Mouse (Mus musculus) intestine, embryonic 14.5 days (tissue): ENCODE measurements around the gene Glyctk. TPM values are rescaled to one million over a fixed set of nuclear protein-coding genes. Genes with fewer than 3 reads are reported as not detected.

Experiments
- ATAC-seq: fragments of 200-750 bp; cut with Nextera tagmentation; replicated peaks from 2 replicates; pipeline ENCODE4 v1.8.0; 2017; ENCODE audit warnings: low read depth, moderate number of reproducible peaks, moderate TSS enrichment, moderate library complexity; ENCODE audit not compliant: low FRiP score, low TSS enrichment
- DNase-seq: peaks from one replicate; pipeline ENCODE4 v3.0.0-alpha.2; 2018; ENCODE audit warnings: low spot score
- H3K27ac ChIP-seq: fragments of 300-500 bp; sonication (generic); 2 replicates; pipeline ENCODE4 v1.5.1; 2014; ENCODE audit warnings: low read depth, mild to moderate bottlenecking, control low read depth
- H3K27me3 ChIP-seq: fragments of 300-500 bp; sonication (generic); replicated peaks from 2 replicates; pipeline ENCODE4 v1.6.1; 2014; ENCODE audit warnings: low read length, control low read depth; ENCODE audit not compliant: control insufficient read depth, insufficient read depth
- H3K36me3 ChIP-seq: fragments of 300-500 bp; sonication (generic); 2 replicates; pipeline ENCODE4 v1.6.1; 2014; ENCODE audit warnings: low read length, control low read depth; ENCODE audit not compliant: control insufficient read depth, insufficient read depth
- H3K4me1 ChIP-seq: fragments of 300-500 bp; sonication (generic); replicated peaks from 2 replicates; pipeline ENCODE4 v1.6.1; 2014; ENCODE audit warnings: low read length, control low read depth, mixed read lengths; ENCODE audit not compliant: control insufficient read depth, insufficient read depth
- H3K4me2 ChIP-seq: fragments of 300-500 bp; sonication (generic); 2 replicates; pipeline ENCODE4 v1.6.1; 2014; ENCODE audit warnings: low read length
- H3K4me3 ChIP-seq: fragments of 300-500 bp; sonication (generic); 2 replicates; pipeline ENCODE4 v1.5.1; 2014; ENCODE audit warnings: low read depth, low read length, control low read depth, mixed read lengths
- H3K9ac ChIP-seq: fragments of 300-500 bp; sonication (generic); 2 replicates; pipeline ENCODE4 v1.6.1; 2014; ENCODE audit warnings: mild to moderate bottlenecking, low read length
- H3K9me3 ChIP-seq: fragments of 300-500 bp; sonication (generic); 2 replicates; pipeline ENCODE4 v1.6.1; 2016; ENCODE audit warnings: low read length, control low read depth; ENCODE audit not compliant: control insufficient read depth
- WGBS: fragments of 180-500 bp; shearing (Covaris S2); extraction: QIAGEN DNeasy Blood & Tissue Kit; methylation state at CpG from one replicate; pipeline ENCODE4 v1.1.7; 2014; 5-methylcytosine and 5-hydroxymethylcytosine counted together
- polyA plus RNA-seq: library from polyadenylated mRNA; unstranded; fragments of >200 nt; fragmentation: Nextera tagmentation; extraction: Ambion mirVana; gene quantifications from 2 replicates; pipeline ENCODE4 v1.2.1, GENCODE M21; 2014

The Glyctk gene
- polyA plus RNA-seq, 1 experiment from 2014 or later = 1.7 TPM

GRCm38 (mm10) chr9:106159784-106160301 lies 1.9 kb upstream of the Glyctk start:
- no peaks in the 10 kb centered on the region for H3K27me3 ChIP-seq
- DNase-seq (peak; percentile 99), ATAC-seq (peak; percentile 86)
- H3K27ac ChIP-seq = peak overlapping the region; percentile 96
- no peaks in the 10 kb centered on the region; the same call in 1 of the 2 replicates for H3K4me1 ChIP-seq
- 2% methylated on average over 24 of the region's 24 CpGs for WGBS
- peak overlapping the region; percentile 71 for H3K9ac ChIP-seq
- no peaks in the 10 kb centered on the region for H3K9me3 ChIP-seq
- H3K4me2 ChIP-seq = peak overlapping the region; percentile 73
- peak overlapping the region; percentile 55 for H3K4me3 ChIP-seq
- no peaks in the 10 kb centered on the region for H3K36me3 ChIP-seq

DNA sequence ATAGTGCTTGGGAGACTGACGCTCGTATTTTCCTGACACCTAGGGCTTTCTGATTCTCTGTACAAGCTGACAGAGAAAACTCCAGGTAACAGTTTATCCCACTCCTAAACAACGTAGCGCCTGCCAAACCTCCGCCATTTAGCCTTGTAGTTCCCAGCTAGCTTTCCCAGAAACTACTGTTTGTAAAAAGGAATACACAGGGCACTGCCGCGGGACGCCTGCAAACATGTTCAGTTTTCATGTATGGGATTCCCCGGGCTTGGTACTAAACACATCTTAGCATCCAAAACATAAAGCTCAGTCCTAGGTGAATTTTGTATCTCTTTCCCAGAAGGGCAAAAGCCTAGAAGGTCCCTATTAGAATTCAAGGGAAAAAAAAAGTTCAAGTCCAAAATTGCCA lies 1.3 kb upstream of the Glyctk start:
- H3K4me1 ChIP-seq = no peaks in the 10 kb centered on the region; the same call in 1 of the 2 replicates
- no peak overlapping the region for H3K9ac ChIP-seq
- H3K4me3 ChIP-seq = no peak overlapping the region
- H3K27me3 ChIP-seq = no peaks in the 10 kb centered on the region
- 80% methylated on average over 9 of the region's 9 CpGs for WGBS
- H3K9me3 ChIP-seq = no peaks in the 10 kb centered on the region
- H3K4me2 ChIP-seq = peak overlapping the region; percentile 73
- ATAC-seq = no peak
- DNase-seq = no peak
- H3K27ac ChIP-seq = no peak overlapping the region
- H3K36me3 ChIP-seq = no peaks in the 10 kb centered on the region

GRCm38 (mm10) chr9:106157623-106157925 lies 364 bp downstream of the Glyctk start:
- Histone ChIP-seq H3K4me3 (no peak overlapping the region), H3K9me3 (no peaks in the 10 kb centered on the region), H3K9ac (no peak overlapping the region), H3K4me2 (no peak overlapping the region), H3K36me3 (no peaks in the 10 kb centered on the region), H3K27me3 (no peaks in the 10 kb centered on the region), H3K27ac (no peak overlapping the region), H3K4me1 (no peaks in the 10 kb centered on the region; the same call in 1 of the 2 replicates)
- no peak for ATAC-seq
- 83% methylated on average over 10 of the region's 10 CpGs for WGBS
- no peak for DNase-seq

- WGBS = 81% methylated on average over 21 of the region's 21 CpGs
- H3K9me3 ChIP-seq = no peaks in the 10 kb centered on the region
Observed at GRCm38 (mm10) chr9:106156921-106157622, 866 bp downstream of the Glyctk start.

DNA sequence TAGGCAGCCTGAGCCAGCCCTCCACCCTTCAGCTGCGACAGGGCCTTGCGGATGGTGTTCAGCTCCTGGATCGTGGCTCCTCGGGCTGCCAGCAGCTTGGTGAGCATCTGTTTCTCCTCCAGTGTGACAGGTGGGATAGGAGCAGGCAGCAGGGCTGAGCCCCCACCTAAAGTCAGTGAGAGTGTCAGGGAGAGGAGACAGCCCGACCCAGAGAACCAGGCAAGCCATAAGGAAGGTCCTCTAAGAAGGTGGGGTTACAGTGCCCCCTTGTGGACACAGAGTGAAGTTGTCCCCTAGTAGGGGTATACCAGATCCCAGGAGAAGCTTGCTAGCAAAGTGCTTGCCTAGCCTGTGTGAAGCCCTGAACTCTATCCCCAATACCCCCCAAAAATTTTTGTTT lies 1.5 kb downstream of the Glyctk start:
- H3K4me3 ChIP-seq = no peak overlapping the region
- H3K4me1 ChIP-seq = no peaks in the 10 kb centered on the region; the same call in 1 of the 2 replicates
- H3K9ac ChIP-seq = no peak overlapping the region
- H3K36me3 ChIP-seq = no peaks in the 10 kb centered on the region
- H3K4me2 ChIP-seq = no peak overlapping the region
- peaks cover under 1% of the 10 kb centered on the region; the same call in 1 of the 2 replicates for H3K27me3 ChIP-seq
- no peaks in the 10 kb centered on the region for H3K9me3 ChIP-seq
- DNase-seq (peak; percentile 60), ATAC-seq (no peak)
- no peak overlapping the region for H3K27ac ChIP-seq
- WGBS = 32% methylated on average over 5 of the region's 5 CpGs

More at GRCm38 (mm10) chr9:106156921-106157622, 866 bp downstream of the Glyctk start:
- Histone ChIP-seq H3K27ac (no peak overlapping the region), H3K27me3 (no peaks in the 10 kb centered on the region), H3K4me3 (no peak overlapping the region), H3K4me1 (no peaks in the 10 kb centered on the region; the same call in 1 of the 2 replicates), H3K4me2 (no peak overlapping the region), H3K36me3 (no peaks in the 10 kb centered on the region), H3K9ac (no peak overlapping the region)
- no peak for ATAC-seq
- DNase-seq = no peak

GRCm38 (mm10) chr9:106154106-106154505 lies 3.8 kb downstream of the Glyctk start:
- Histone ChIP-seq H3K4me2 (no peak overlapping the region), H3K4me1 (no peaks in the 10 kb centered on the region; the same call in 1 of the 2 replicates), H3K36me3 (no peaks in the 10 kb centered on the region), H3K27me3 (peaks cover 22% of the 10 kb centered on the region), H3K9ac (no peak overlapping the region), H3K4me3 (no peak overlapping the region), H3K27ac (no peak overlapping the region), H3K9me3 (no peaks in the 10 kb centered on the region)
- 88% methylated on average over 9 of the region's 9 CpGs for WGBS
- DNase-seq = no peak
- no peak for ATAC-seq

GRCm38 (mm10) chr9:106149399-106149754 lies 8.6 kb downstream of the Glyctk start:
- peaks cover 40% of the 10 kb centered on the region for H3K27me3 ChIP-seq
- peaks cover 11% of the 10 kb centered on the region for H3K4me1 ChIP-seq
- no peak overlapping the region for H3K27ac ChIP-seq
- no peaks in the 10 kb centered on the region for H3K36me3 ChIP-seq
- ATAC-seq (no peak), DNase-seq (no peak)
- peak overlapping the region; percentile 71 for H3K4me2 ChIP-seq
- WGBS = 24% methylated on average over 10 of the region's 10 CpGs
- no peaks in the 10 kb centered on the region for H3K9me3 ChIP-seq
- peak overlapping the region; percentile 32 for H3K4me3 ChIP-seq
- H3K9ac ChIP-seq = no peak overlapping the region

GRCm38 (mm10) chr9:106148541-106149398 lies 9.2 kb downstream of the Glyctk start:
- Histone ChIP-seq H3K27me3 (peaks cover 40% of the 10 kb centered on the region), H3K4me1 (peaks cover 11% of the 10 kb centered on the region), H3K27ac (no peak overlapping the region), H3K36me3 (no peaks in the 10 kb centered on the region), H3K9me3 (no peaks in the 10 kb centered on the region), H3K4me3 (peak overlapping the region; percentile 32), H3K4me2 (peak overlapping the region; percentile 71), H3K9ac (peak overlapping the region; percentile 43)
- WGBS = under 1% methylated on average over 36 of the region's 36 CpGs
- ATAC-seq = peak; percentile 54; the same call in 1 of the 2 replicates
- peak; percentile 74 for DNase-seq
